In the genomic region with DNA sequence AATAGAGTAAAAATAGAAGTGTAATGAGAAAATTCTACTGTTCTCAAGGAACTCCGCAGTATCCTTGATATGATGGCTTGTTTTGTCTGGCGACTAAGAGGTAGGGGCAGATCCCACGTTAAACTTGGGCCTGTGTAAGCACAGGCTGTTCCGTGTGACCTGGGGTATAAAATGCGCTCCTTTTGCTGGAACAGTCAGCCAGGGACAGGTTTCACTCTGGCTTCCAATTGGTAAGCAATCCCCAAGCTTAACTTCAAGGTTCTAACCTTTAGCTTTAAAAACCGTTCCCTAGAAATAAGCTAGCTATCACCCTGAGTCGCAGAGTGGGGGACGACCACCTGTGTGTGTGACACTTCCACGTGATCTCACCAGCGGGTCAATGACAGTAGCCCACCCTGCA, we compare ENCODE assay signal across 23 mouse cellular contexts. TPM values are rescaled to one million over a fixed set of nuclear protein-coding genes. Genes with fewer than 3 reads are reported as not detected.
A peak's percentile ranks its signal among the peaks of the same experiment; 100 is the strongest.
DNase-seq lines count a peak whose midpoint lies in the region; ATAC-seq and TF ChIP-seq lines count a peak whose summit lies in the region.
"Had no signal": no experiment of that assay in that cellular context is flagged by ENCODE, and none has a peak within 500 bp of the region (broad histone marks: within the 10 kb centered on the region; RNA-seq: fewer than 3 reads in every experiment).

No protein-coding gene starts in this region.

- DNase-seq in gastrocnemius, adult 2 months = peak; percentile 59
- DNase-seq in gastrocnemius, adult 8-10 months (ENCODE audit: low spot score in 2 of 2) = no peak
- peak; percentile 27 for DNase-seq in heart, adult 11 months
- DNase-seq in ovary, adult 18-20 months (ENCODE audit: low spot score) = peak; percentile 10
- DNase-seq in ovary, postnatal 36 days (ENCODE audit: low spot score) = no peak
- DNase-seq: adrenal gland, adult 2 months; adrenal gland, postnatal 10 days; adrenal gland, postnatal 25 days; cerebellum, adult 11 months; cerebellum, adult 18-20 months; cerebellum, adult 8-10 months; cerebellum, adult 9-11 months; cerebellum, postnatal 14 days; cerebellum, postnatal 36 days; embryo, embryonic 11 days had no signal

- peak overlapping the region; percentile 88 for H3K27ac ChIP-seq in gastrocnemius, adult 2 months
- H3K27ac ChIP-seq in heart, embryonic 12.5 days (ENCODE audit: poor library complexity, severe bottlenecking) = no peak overlapping the region
- no peak overlapping the region for H3K27ac ChIP-seq in intestine, embryonic 16.5 days (ENCODE audit: low read length)
- H3K27ac ChIP-seq: embryonic facial prominence, embryonic 13.5 days; embryonic facial prominence, embryonic 15.5 days; forebrain, embryonic 10.5 days; forebrain, embryonic 12.5 days had no signal

- no peaks in the 10 kb centered on the region for H3K27me3 ChIP-seq in heart, embryonic 12.5 days (replicated peaks)
- H3K27me3 ChIP-seq in intestine, embryonic 16.5 days (replicated peaks; ENCODE audit: control insufficient read depth, insufficient read depth, low read length) = no peaks in the 10 kb centered on the region
- H3K27me3 ChIP-seq: embryonic facial prominence, embryonic 13.5 days; embryonic facial prominence, embryonic 15.5 days; forebrain, embryonic 12.5 days had no signal

- H3K4me3 ChIP-seq in gastrocnemius, adult 2 months = peak overlapping the region; percentile 32
- H3K4me3 ChIP-seq in heart, embryonic 12.5 days = no peak overlapping the region
- H3K4me3 ChIP-seq in intestine, embryonic 16.5 days (ENCODE audit: low read length) = no peak overlapping the region
- H3K4me3 ChIP-seq: embryonic facial prominence, embryonic 13.5 days; embryonic facial prominence, embryonic 15.5 days; erythroblast, embryonic 14.5 days; forebrain, embryonic 10.5 days; forebrain, embryonic 12.5 days had no signal

- 76% methylated on average over 10 of the region's 10 CpGs for WGBS in heart, embryonic 12.5 days
- WGBS in intestine, embryonic 16.5 days = 79% methylated on average over 10 of the region's 10 CpGs

- intact Hi-C loops in gastrocnemius, adult 2 months (cut with DNase I) = no loop called here

- no peak overlapping the region for H3K9ac ChIP-seq in heart, embryonic 12.5 days
- H3K9ac ChIP-seq in intestine, embryonic 16.5 days (ENCODE audit: low read depth, low read length) = no peak overlapping the region
- H3K9ac ChIP-seq: embryonic facial prominence, embryonic 13.5 days; embryonic facial prominence, embryonic 15.5 days; forebrain, embryonic 12.5 days had no signal

- ATAC-seq in heart, embryonic 12.5 days (ENCODE audit: insufficient number of reproducible peaks, low FRiP score) = no peak
- ATAC-seq in intestine, embryonic 16.5 days = no peak
- ATAC-seq: forebrain, embryonic 14.5 days had no signal

- peaks cover 6% of the 10 kb centered on the region for H3K4me1 ChIP-seq in heart, embryonic 12.5 days (replicated peaks)
- no peaks in the 10 kb centered on the region for H3K4me1 ChIP-seq in intestine, embryonic 16.5 days (ENCODE audit: control insufficient read depth, insufficient read depth, low read length)
- H3K4me1 ChIP-seq: embryonic facial prominence, embryonic 13.5 days; embryonic facial prominence, embryonic 15.5 days; forebrain, embryonic 10.5 days; forebrain, embryonic 12.5 days had no signal

- H3K9me3 ChIP-seq in heart, embryonic 12.5 days (replicated peaks) = no peaks in the 10 kb centered on the region
- H3K9me3 ChIP-seq in intestine, embryonic 16.5 days (ENCODE audit: control insufficient read depth, low read length) = no peaks in the 10 kb centered on the region
- H3K9me3 ChIP-seq: embryonic facial prominence, embryonic 13.5 days; embryonic facial prominence, embryonic 15.5 days; forebrain, embryonic 10.5 days; forebrain, embryonic 12.5 days had no signal

- no peak for TF ChIP-seq CTCF in gastrocnemius, adult 2 months (IDR thresholded peaks at IDR 0.05)

- H3K36me3 ChIP-seq in heart, embryonic 12.5 days = peaks cover 44% of the 10 kb centered on the region
- H3K36me3 ChIP-seq in intestine, embryonic 16.5 days (ENCODE audit: control insufficient read depth, insufficient read depth, low read length) = no peaks in the 10 kb centered on the region
- H3K36me3 ChIP-seq: embryonic facial prominence, embryonic 13.5 days; embryonic facial prominence, embryonic 15.5 days; forebrain, embryonic 10.5 days; forebrain, embryonic 12.5 days had no signal

- H3K4me2 ChIP-seq in heart, embryonic 12.5 days = no peak overlapping the region
- H3K4me2 ChIP-seq in intestine, embryonic 16.5 days (ENCODE audit: low read depth, low read length) = no peak overlapping the region
- H3K4me2 ChIP-seq: embryonic facial prominence, embryonic 13.5 days; embryonic facial prominence, embryonic 15.5 days; forebrain, embryonic 12.5 days had no signal

RNA-seq across cellular contexts. Expression of a gene that starts 30.0 kb away (rescaled TPM):
- 100 to 1,000 TPM; 301 to 553 TPM for total RNA-seq in gastrocnemius, adult 2 months (2021)
- total RNA-seq in gastrocnemius, adult 8-10 months (2022) = 100 to 1,000 TPM; 326 to 366 (median 337) TPM
- polyA plus RNA-seq in heart, embryonic 12.5 days (2016; fragmentation: Nextera tagmentation; extraction: Ambion mirVana) = 832 and 883 TPM in 2 replicates
- 485 and 503 TPM in 2 replicates for polyA plus RNA-seq in intestine, embryonic 16.5 days (2015; fragmentation: Nextera tagmentation; extraction: Ambion mirVana)

RNA-seq across cellular contexts. Expression of a gene that starts 30.3 kb away (rescaled TPM):
- 1,000 to 10,000 TPM; 1,223 to 1,379 TPM for total RNA-seq in gastrocnemius, adult 2 months (2021)
- 1,000 to 10,000 TPM; 1,304 to 1,591 (median 1,439) TPM for total RNA-seq in gastrocnemius, adult 8-10 months (2022)
- 229 and 241 TPM in 2 replicates for polyA plus RNA-seq in heart, embryonic 12.5 days (2016; fragmentation: Nextera tagmentation; extraction: Ambion mirVana)
- 10.6 and 10.8 TPM in 2 replicates for polyA plus RNA-seq in intestine, embryonic 16.5 days (2015; fragmentation: Nextera tagmentation; extraction: Ambion mirVana)
- polyA plus RNA-seq: erythroblast, embryonic 14.5 days had no signal

Comparison
In these comparisons a context has a peak if more than half of its experiments do, and no peak if none do; other contexts are left out.
1. DNase-seq: peak in gastrocnemius, adult 2 months (single experiment), heart, adult 11 months (single experiment) and ovary, adult 18-20 months (single experiment); none in gastrocnemius, adult 8-10 months (0 of 2) and ovary, postnatal 36 days (single experiment).